Mouse (Mus musculus) stomach, embryonic 16.5 days (tissue): ENCODE data around the gene Vmn1r25. TPM values are rescaled to one million over a fixed set of nuclear protein-coding genes. Genes with fewer than 3 reads are reported as not detected.
"Not testable (repeated sequence)": the region's sequence is repeated elsewhere in the genome, so short reads cannot be mapped to it uniquely, and the experiment has no call there.

ENCODE experiments used
- ATAC-seq: fragments of 200-750 bp; cut with Nextera tagmentation; 2 replicates; pipeline ENCODE4 v1.8.0; 2017; ENCODE audit warnings: moderate number of reproducible peaks, moderate TSS enrichment; ENCODE audit not compliant: insufficient read depth, low FRiP score
- H3K27ac ChIP-seq: fragments of 300-500 bp; sonication (generic); 2 replicates; pipeline ENCODE4 v1.5.1; 2014; ENCODE audit warnings: low read length
- H3K27me3 ChIP-seq: fragments of 300-500 bp; sonication (generic); 2 replicates; pipeline ENCODE4 v1.6.1; 2014; ENCODE audit warnings: low read length, control low read depth, mixed read lengths; ENCODE audit not compliant: control insufficient read depth, insufficient read depth
- H3K36me3 ChIP-seq: fragments of 300-500 bp; sonication (generic); 2 replicates; pipeline ENCODE4 v1.6.1; 2014; ENCODE audit warnings: low read length; ENCODE audit not compliant: control insufficient read depth, insufficient read depth
- H3K4me1 ChIP-seq: fragments of 300-500 bp; sonication (generic); 2 replicates; pipeline ENCODE4 v1.6.1; 2014; ENCODE audit warnings: low read length, control low read depth, mixed read lengths; ENCODE audit not compliant: control insufficient read depth, insufficient read depth
- H3K4me2 ChIP-seq: fragments of 300-500 bp; sonication (generic); 2 replicates; pipeline ENCODE4 v1.6.1; 2014; ENCODE audit warnings: low read depth, low read length, mixed read lengths
- H3K4me3 ChIP-seq: fragments of 300-500 bp; sonication (generic); replicated peaks from 2 replicates; pipeline ENCODE4 v1.5.1; 2014; ENCODE audit warnings: mild to moderate bottlenecking, low read length
- H3K9ac ChIP-seq: fragments of 300-500 bp; sonication (generic); 2 replicates; pipeline ENCODE4 v1.6.1; 2014; ENCODE audit warnings: low read length
- H3K9me3 ChIP-seq: fragments of 300-500 bp; sonication (generic); replicated peaks from 2 replicates; pipeline ENCODE4 v1.6.1; 2016; ENCODE audit warnings: low read length, control low read depth; ENCODE audit not compliant: control insufficient read depth
- WGBS: fragments of 180-500 bp; shearing (Covaris S2); extraction: QIAGEN DNeasy Blood & Tissue Kit; methylation state at CpG from one replicate; pipeline ENCODE4 v1.1.7; 2014; 5-methylcytosine and 5-hydroxymethylcytosine counted together
- polyA plus RNA-seq: library from polyadenylated mRNA; unstranded; fragments of >200 nt; fragmentation: Nextera tagmentation; extraction: Ambion mirVana; gene quantifications from 2 replicates; pipeline ENCODE4 v1.2.1, GENCODE M21; 2015

The Vmn1r25 gene
- not detected in 2 replicates for polyA plus RNA-seq

- no peaks in the 10 kb centered on the region for H3K36me3 ChIP-seq
- ATAC-seq = no peak
- H3K4me2 ChIP-seq = no peak within 1 kb of the TSS
- no peak within 1 kb of the TSS for H3K27ac ChIP-seq
- H3K9me3 ChIP-seq = no peaks in the 10 kb centered on the region
- 61% methylated on average over 3 of the region's 3 CpGs for WGBS
- no peak within 1 kb of the TSS for H3K9ac ChIP-seq
- H3K27me3 ChIP-seq = no peaks in the 10 kb centered on the region
- H3K4me1 ChIP-seq = no peaks in the 10 kb centered on the region
- no peak within 1 kb of the TSS for H3K4me3 ChIP-seq
Measured at GRCm38 (mm10) chr6:57980710-57981109, at the start of gene Vmn1r25. TSS of gene Vmn1r25 (minus strand) at chr6:57980810.

- not testable (repeated sequence) for H3K4me1 ChIP-seq, H3K27me3 ChIP-seq, H3K36me3 ChIP-seq, ATAC-seq, H3K4me3 ChIP-seq, H3K27ac ChIP-seq, H3K4me2 ChIP-seq, H3K9ac ChIP-seq, H3K9me3 ChIP-seq
- WGBS = 93% methylated on average over 21 of the region's 21 CpGs
Measured at GRCm38 (mm10) chr6:58017478-58017877, 36.9 kb upstream of the Vmn1r25 start.

- Histone ChIP-seq H3K9me3 (no peaks in the 10 kb centered on the region), H3K4me1 (no peaks in the 10 kb centered on the region), H3K9ac (no peak within 1 kb of the TSS), H3K27ac (no peak within 1 kb of the TSS), H3K36me3 (no peaks in the 10 kb centered on the region), H3K4me3 (no peak within 1 kb of the TSS), H3K4me2 (no peak within 1 kb of the TSS), H3K27me3 (no peaks in the 10 kb centered on the region)
- no peak for ATAC-seq
- WGBS = 92% methylated on average over 1 of the region's 1 CpGs
Measured at GRCm38 (mm10) chr6:58015059-58015458, 34.4 kb upstream of the Vmn1r25 start, which contains the start of gene Vmn1r26. TSS of gene Vmn1r26 (minus strand) at chr6:58015159.

GRCm38 (mm10) chr6:57961403-57961802, 19.2 kb downstream of the Vmn1r25 start, which contains the start of gene Vmn1r24:
TSS of gene Vmn1r24 (minus strand) at chr6:57961503.
- not testable (repeated sequence) for ATAC-seq, H3K4me1 ChIP-seq, H3K9me3 ChIP-seq, H3K4me3 ChIP-seq, H3K27ac ChIP-seq, H3K4me2 ChIP-seq, H3K27me3 ChIP-seq, H3K9ac ChIP-seq, H3K36me3 ChIP-seq
- WGBS = 58% methylated on average over 1 of the region's 1 CpGs

Other genes with a start within 250 kb of the Vmn1r25 start
- 48.6 and 55.1 TPM in 2 replicates for gene Vopp1, start 155.7 kb downstream of the Vmn1r25 start, polyA plus RNA-seq
- 0.13 TPM in 1 of 2 replicates, not detected in the other for gene Vmn1r21, start 130.5 kb downstream of the Vmn1r25 start, polyA plus RNA-seq
- gene Vmn1r22, start 72.8 kb downstream of the Vmn1r25 start, polyA plus RNA-seq = not detected in 2 replicates
- not detected in 2 replicates for gene Vmn1r23, start 54.0 kb downstream of the Vmn1r25 start, polyA plus RNA-seq
- not detected in 2 replicates for gene Vmn1r24, start 19.3 kb downstream of the Vmn1r25 start, polyA plus RNA-seq
- gene Vmn1r26, start 34.3 kb upstream of the Vmn1r25 start, polyA plus RNA-seq = not detected in 2 replicates
- gene Vmn1r27, start 238.0 kb upstream of the Vmn1r25 start, polyA plus RNA-seq = not detected in 2 replicates